Mouse (Mus musculus) heart, postnatal 10 days (tissue): ENCODE results near the gene Primpol. TPM values are rescaled to one million over a fixed set of nuclear protein-coding genes. Genes with fewer than 3 reads are reported as not detected.

ENCODE experiments used
- total RNA-seq, 2 experiments: library from RNA; stranded (reverse); gene quantifications; 2 replicates each; pipeline ENCODE4 v1.2.3; 2021

Primpol gene
- total RNA-seq, 2 experiments from 2014 or later, result 3.7 to 6.5 TPM

Other genes starting within 250 kb of the Primpol start
- gene Acsl1, start 146.2 kb downstream of the Primpol start, total RNA-seq, result 100 to 1,000 TPM; 855 to 861 TPM
- gene Cenpu, start 65.2 kb downstream of the Primpol start, total RNA-seq, result 1 to 10 TPM; 3.0 to 4.6 TPM
- gene Casp3, start 79 bp upstream of the Primpol start, total RNA-seq, result 10 to 100 TPM; 15.8 to 18.7 TPM
- gene Irf2, start 122.5 kb upstream of the Primpol start, total RNA-seq, result 10 to 100 TPM; 38.2 to 47.6 TPM